Mouse (Mus musculus) limb, embryonic 14.5 days (tissue): Measurements from ENCODE around the gene Sult1c1. TPM values are rescaled to one million over a fixed set of nuclear protein-coding genes. Genes with fewer than 3 reads are reported as not detected.

Experiments used
- ATAC-seq: fragments of 200-750 bp; cut with Nextera tagmentation; 2 replicates; pipeline ENCODE4 v1.8.0; 2017; ENCODE audit warnings: low read depth, moderate number of reproducible peaks, moderate TSS enrichment; ENCODE audit not compliant: low FRiP score
- DNase-seq: peaks from one replicate; pipeline ENCODE4 v3.0.0-alpha.2; 2015; ENCODE audit warnings: low spot score
- H3K27ac ChIP-seq: fragments of 300-500 bp; sonication (generic); replicated peaks from 2 replicates; pipeline ENCODE4 v1.5.1; 2014; ENCODE audit warnings: low read depth, mild to moderate bottlenecking, low read length, moderate library complexity, mixed read lengths
- H3K27me3 ChIP-seq: fragments of 300-500 bp; sonication (generic); 2 replicates; pipeline ENCODE4 v1.6.1; 2014; ENCODE audit warnings: low read length, mixed read lengths; ENCODE audit not compliant: control insufficient read depth, insufficient read depth
- H3K36me3 ChIP-seq: fragments of 300-500 bp; sonication (generic); 2 replicates; pipeline ENCODE4 v1.6.1; 2014; ENCODE audit warnings: mild to moderate bottlenecking, low read length, moderate library complexity, mixed read lengths; ENCODE audit not compliant: control insufficient read depth, insufficient read depth
- H3K4me1 ChIP-seq: fragments of 300-500 bp; sonication (generic); 2 replicates; pipeline ENCODE4 v1.6.1; 2014; ENCODE audit warnings: antibody characterized with exemption, low read length, mixed read lengths; ENCODE audit not compliant: control insufficient read depth, insufficient read depth
- H3K4me2 ChIP-seq: fragments of 300-500 bp; sonication (generic); replicated peaks from 2 replicates; pipeline ENCODE4 v1.6.1; 2014; ENCODE audit warnings: low read depth, mild to moderate bottlenecking, low read length, moderate library complexity; ENCODE audit not compliant: severe bottlenecking
- H3K4me3 ChIP-seq: fragments of 300-500 bp; sonication (generic); replicated peaks from 2 replicates; pipeline ENCODE4 v1.5.1; 2014; ENCODE audit warnings: low read length
- H3K9ac ChIP-seq: fragments of 300-500 bp; sonication (generic); 2 replicates; pipeline ENCODE4 v1.6.1; 2014; ENCODE audit warnings: mild to moderate bottlenecking, low read depth, low read length, moderate library complexity; ENCODE audit not compliant: severe bottlenecking
- H3K9me3 ChIP-seq: fragments of 300-500 bp; sonication (generic); 2 replicates; pipeline ENCODE4 v1.6.1; 2016; ENCODE audit warnings: low read length; ENCODE audit not compliant: control insufficient read depth
- POLR2A ChIP-seq: fragments of 200-500 bp; IDR thresholded peaks from 2 replicates; pipeline ENCODE4 v1.8.0; 2012; ENCODE audit warnings: inconsistent platforms, mild to moderate bottlenecking, moderate library complexity, borderline replicate concordance; ENCODE audit not compliant: insufficient read depth, insufficient read length; ENCODE audit errors: extremely low read depth
- WGBS: fragments of 180-500 bp; shearing (Covaris S2); extraction: QIAGEN DNeasy Blood & Tissue Kit; methylation state at CpG from one replicate; pipeline ENCODE4 v1.1.7; 2014; 5-methylcytosine and 5-hydroxymethylcytosine counted together
- polyA plus RNA-seq, 2 experiments: library from polyadenylated mRNA; depleted of rRNA in 1 of 2; stranded (reverse) in 1 of 2; unstranded in 1 of 2; fragments of >200 nt; fragmentation: Nextera tagmentation in 1 of 2; extraction: Ambion mirVana in 1 of 2; gene quantifications; 2 replicates each; pipeline versions ENCODE4 v1.2.1 to v1.2.3; 2012 to 2014

Gene Sult1c1
- polyA plus RNA-seq, 2 experiments, result not detected

- ATAC-seq, result no peak
- H3K27me3 ChIP-seq, result no peaks in the 10 kb centered on the region
- no peak for TF ChIP-seq POLR2A
These were observed 48.8 kb downstream of the Sult1c1 start for GRCm38 (mm10) chr17:53941569-53942162.

DNA sequence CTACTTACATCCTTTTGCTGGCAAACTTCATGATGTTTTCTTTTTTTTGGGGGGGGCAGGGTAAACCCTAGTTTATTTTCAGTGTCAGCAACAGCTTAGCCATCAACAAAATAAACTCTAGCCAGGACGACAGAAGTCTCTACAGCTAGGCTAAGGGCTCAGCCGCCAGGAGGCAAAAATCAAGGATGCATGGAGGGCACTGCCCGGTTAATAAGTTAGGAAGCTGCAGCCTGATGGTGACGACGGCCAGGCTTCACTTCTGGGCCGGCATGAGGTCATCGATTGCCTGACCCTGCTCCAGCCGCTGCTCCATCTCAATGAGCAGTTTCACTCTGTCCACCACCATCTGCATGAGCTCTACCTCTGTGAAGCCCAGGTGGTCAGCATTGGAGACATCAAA lies 49.7 kb downstream of the Sult1c1 start:
- Histone ChIP-seq H3K27ac (no peak overlapping the region), H3K27me3 (no peaks in the 10 kb centered on the region), H3K9ac (no peak overlapping the region), H3K4me2 (no peak overlapping the region), H3K4me1 (no peaks in the 10 kb centered on the region), H3K9me3 (no peaks in the 10 kb centered on the region), H3K36me3 (no peaks in the 10 kb centered on the region), H3K4me3 (no peak overlapping the region)
- 90% methylated on average over 8 of the region's 8 CpGs for WGBS
- ATAC-seq, result no peak
- no peak for TF ChIP-seq POLR2A
- DNase-seq, result no peak

More at GRCm38 (mm10) chr17:53941569-53942162, 48.8 kb downstream of the Sult1c1 start:
- DNase-seq, result no peak
- Histone ChIP-seq H3K4me1 (no peaks in the 10 kb centered on the region), H3K4me3 (no peak overlapping the region), H3K36me3 (no peaks in the 10 kb centered on the region), H3K27ac (no peak overlapping the region), H3K9ac (no peak overlapping the region), H3K4me2 (no peak overlapping the region), H3K9me3 (no peaks in the 10 kb centered on the region)
- 92% methylated on average over 19 of the region's 19 CpGs for WGBS

Other genes starting within 250 kb of the Sult1c1 start
- not detected in 2 replicates for gene Sult1c2, start 144.3 kb downstream of the Sult1c1 start, polyA plus RNA-seq (2012; rRNA removed)
- not detected in 2 replicates for gene Sult1c2, start 144.3 kb downstream of the Sult1c1 start, polyA plus RNA-seq (2014; fragmentation: Nextera tagmentation; extraction: Ambion mirVana)